In genomic region chr15:97990124-97990523, GRCm38 (mm10) we compare ENCODE assay signal across 10 mouse cellular contexts. TPM values are rescaled to one million over a fixed set of nuclear protein-coding genes. Genes with fewer than 3 reads are reported as not detected.
A peak's percentile ranks its signal among the peaks of the same experiment; 100 is the strongest.
DNase-seq lines count a peak whose midpoint lies in the region; ATAC-seq lines count a peak whose summit lies in the region.
"Had no signal": no experiment of that assay in that cellular context is flagged by ENCODE, and none has a peak within 500 bp of the region (broad histone marks: within the 10 kb centered on the region; RNA-seq: fewer than 3 reads in every experiment).

No protein-coding gene starts in this region.

- peak overlapping the region; percentile 21; the same call in 1 of the 2 replicates for H3K9ac ChIP-seq in heart, embryonic 14.5 days (ENCODE audit: low read length)
- peak overlapping the region; percentile 25; the same call in 1 of the 2 replicates for H3K9ac ChIP-seq in hindbrain, embryonic 14.5 days
- H3K9ac ChIP-seq in neural tube, embryonic 11.5 days (ENCODE audit: low read length): no peak overlapping the region

- H3K9me3 ChIP-seq in heart, embryonic 14.5 days (ENCODE audit: control insufficient read depth, low read length): no peaks in the 10 kb centered on the region
- H3K9me3 ChIP-seq in hindbrain, embryonic 14.5 days (ENCODE audit: control insufficient read depth, low read length): no peaks in the 10 kb centered on the region
- no peaks in the 10 kb centered on the region for H3K9me3 ChIP-seq in neural tube, embryonic 11.5 days (ENCODE audit: control insufficient read depth, low read length)

- H3K27me3 ChIP-seq in heart, embryonic 14.5 days (ENCODE audit: control insufficient read depth, insufficient read depth, low read length): no peaks in the 10 kb centered on the region
- H3K27me3 ChIP-seq in hindbrain, embryonic 14.5 days (ENCODE audit: control insufficient read depth, insufficient read depth, low read length): no peaks in the 10 kb centered on the region
- no peaks in the 10 kb centered on the region for H3K27me3 ChIP-seq in neural tube, embryonic 11.5 days (ENCODE audit: control insufficient read depth, insufficient read depth, low read length)

- no peak for DNase-seq in heart, postnatal 4 days
- DNase-seq in embryo, embryonic 11.5 days (ENCODE audit: low read depth, low spot score): peak; percentile 78
- DNase-seq in hindbrain, embryonic 14.5 days (ENCODE audit: low spot score): peak; percentile 58
- DNase-seq in neural tube, embryonic 11.5 days (ENCODE audit: low spot score): peak; percentile 85
- DNase-seq in T-cell, adult 2 months (ENCODE audit: low spot score): no peak
- DNase-seq in adrenal gland, adult 18-20 months (ENCODE audit: low spot score in 2 of 2): no peak
- DNase-seq in left cerebral cortex, adult 9 months (ENCODE audit: low spot score in 2 of 2): no peak
- DNase-seq: kidney, postnatal 10 days had no signal

- H3K4me2 ChIP-seq in heart, embryonic 14.5 days (ENCODE audit: low read length): no peak overlapping the region
- H3K4me2 ChIP-seq in hindbrain, embryonic 14.5 days (replicated peaks): peak overlapping the region; percentile 36
- H3K4me2 ChIP-seq in neural tube, embryonic 11.5 days (ENCODE audit: low read depth): peak overlapping the region; percentile 24

- peaks cover 18 to 21% of the 10 kb centered on the region in 2 experiments for H3K4me1 ChIP-seq in heart, embryonic 14.5 days (ENCODE audit: control insufficient read depth in 2 of 2, insufficient read depth in 2 of 2, low read length in 2 of 2)
- H3K4me1 ChIP-seq in hindbrain, embryonic 14.5 days (replicated peaks; ENCODE audit: control insufficient read depth, insufficient read depth, low read length): peaks cover 43% of the 10 kb centered on the region
- H3K4me1 ChIP-seq in neural tube, embryonic 11.5 days (ENCODE audit: control insufficient read depth, insufficient read depth, low read length): peaks cover 40% of the 10 kb centered on the region

- ATAC-seq in heart, embryonic 14.5 days (ENCODE audit: insufficient number of reproducible peaks, insufficient read depth, low FRiP score, low read depth): no peak
- ATAC-seq in hindbrain, embryonic 14.5 days (ENCODE audit: low FRiP score): peak; percentile 26; the same call in 1 of the 2 replicates
- ATAC-seq in neural tube, embryonic 11.5 days (ENCODE audit: insufficient read depth, low FRiP score, low TSS enrichment): peak; percentile 64

- H3K36me3 ChIP-seq in heart, embryonic 14.5 days (ENCODE audit: control insufficient read depth, insufficient read depth, low read length): no peaks in the 10 kb centered on the region
- H3K36me3 ChIP-seq in hindbrain, embryonic 14.5 days (replicated peaks; ENCODE audit: control insufficient read depth, insufficient read depth): no peaks in the 10 kb centered on the region
- H3K36me3 ChIP-seq in neural tube, embryonic 11.5 days (ENCODE audit: control insufficient read depth, insufficient read depth, low read length): peaks cover 28% of the 10 kb centered on the region

- no peak overlapping the region for H3K27ac ChIP-seq in heart, embryonic 14.5 days (replicated peaks in 1 of 2; ENCODE audit: control insufficient read depth in 1 of 2, insufficient read depth in 1 of 2, low read depth in 2 of 2, low read length in 2 of 2)
- peak overlapping the region; percentile 69 for H3K27ac ChIP-seq in hindbrain, embryonic 14.5 days
- peak overlapping the region; percentile 83 for H3K27ac ChIP-seq in neural tube, embryonic 11.5 days (ENCODE audit: low read depth, low read length)
- H3K27ac ChIP-seq: macrophage had no signal

- WGBS in heart, embryonic 14.5 days: 11% methylated on average over 6 of the region's 6 CpGs
- 0% methylated on average over 6 of the region's 6 CpGs for WGBS in hindbrain, embryonic 14.5 days
- 0% methylated on average over 6 of the region's 6 CpGs for WGBS in neural tube, embryonic 11.5 days

- H3K4me3 ChIP-seq in heart, embryonic 14.5 days (ENCODE audit: control insufficient read depth in 1 of 2, insufficient read depth in 1 of 2, low read depth in 1 of 2, low read length in 2 of 2): no peak overlapping the region
- no peak overlapping the region for H3K4me3 ChIP-seq in hindbrain, embryonic 14.5 days (replicated peaks; ENCODE audit: low read length)
- H3K4me3 ChIP-seq in neural tube, embryonic 11.5 days (ENCODE audit: low read depth, low read length): no peak overlapping the region

RNA-seq across cellular contexts. Expression of gene Col2a1, which starts 14.4 kb away (rescaled TPM):
- 9.4 and 13.3 TPM in 2 replicates for polyA plus RNA-seq in heart, embryonic 14.5 days (2014; fragmentation: Nextera tagmentation; extraction: Ambion mirVana)
- total RNA-seq in heart, postnatal 4 days (2021): 1 to 10 TPM; 1.1 to 1.3 TPM
- polyA plus RNA-seq in hindbrain, embryonic 14.5 days (2014; fragmentation: Nextera tagmentation; extraction: Ambion mirVana): 24.0 and 30.8 TPM in 2 replicates
- 208 and 219 TPM in 2 replicates for polyA plus RNA-seq in neural tube, embryonic 11.5 days (2014; fragmentation: Nextera tagmentation; extraction: Ambion mirVana)
- total RNA-seq in adrenal gland, adult 18-20 months (2021): not detected
- polyA plus RNA-seq: macrophage had no signal

RNA-seq across cellular contexts. Expression of gene Tmem106c, which starts 26.1 kb away (rescaled TPM):
- polyA plus RNA-seq in heart, embryonic 14.5 days (2014; fragmentation: Nextera tagmentation; extraction: Ambion mirVana): 38.1 and 40.6 TPM in 2 replicates
- total RNA-seq in heart, postnatal 4 days (2021): 10 to 100 TPM; 20.5 to 20.6 TPM
- polyA plus RNA-seq in hindbrain, embryonic 14.5 days (2014; fragmentation: Nextera tagmentation; extraction: Ambion mirVana): 54.9 and 58.0 TPM in 2 replicates
- polyA plus RNA-seq in neural tube, embryonic 11.5 days (2014; fragmentation: Nextera tagmentation; extraction: Ambion mirVana): 50.2 and 55.9 TPM in 2 replicates
- 10 to 100 TPM; 58.7 to 65.1 TPM for total RNA-seq in adrenal gland, adult 18-20 months (2021)

Comparison
In these comparisons a context has a peak if more than half of its experiments do, and no peak if none do; other contexts are left out.
1. H3K27ac ChIP-seq: peak in hindbrain, embryonic 14.5 days (single experiment) and neural tube, embryonic 11.5 days (single experiment); none in heart, embryonic 14.5 days (0 of 2).
2. DNase-seq: peak in embryo, embryonic 11.5 days (single experiment), hindbrain, embryonic 14.5 days (single experiment) and neural tube, embryonic 11.5 days (single experiment); none in heart, postnatal 4 days (single experiment), T-cell, adult 2 months (single experiment), adrenal gland, adult 18-20 months (0 of 2) and left cerebral cortex, adult 9 months (0 of 2).